Mouse (Mus musculus): ENCODE measurements around the gene Ankmy1.

The Ankmy1 gene

GRCm38 (mm10) chr1:92815756-92816294, 86.9 kb downstream of the Ankmy1 start:
- DNase-seq (ENCODE audit: low spot score) = peak; percentile 67

- DNase-seq (ENCODE audit: low spot score) = peak; percentile 69
These were observed 87.6 kb downstream of the Ankmy1 start for GRCm38 (mm10) chr1:92815100-92815499.

- DNase-seq (ENCODE audit: low spot score) = no peak
These were observed 88.4 kb downstream of the Ankmy1 start for GRCm38 (mm10) chr1:92814319-92814718.
